Mouse (Mus musculus) liver, adult 2 months (tissue): ENCODE measurements around the gene Cfap57. TPM values are rescaled to one million over a fixed set of nuclear protein-coding genes. Genes with fewer than 3 reads are reported as not detected.

Experiments
- DNase-seq: peaks from one replicate; pipeline ENCODE4 v3.0.0-alpha.2; 2011; ENCODE audit warnings: low read depth, low spot score; ENCODE audit errors: extremely low read depth
- H3K27ac ChIP-seq: fragments of 200-500 bp; replicated peaks from 2 replicates; pipeline ENCODE4 v1.5.1; 2012; ENCODE audit warnings: low read depth, mild to moderate bottlenecking, control low read depth, inconsistent platforms, low read length; ENCODE audit not compliant: insufficient read depth
- H3K27me3 ChIP-seq: fragments of 200-500 bp; 2 replicates; pipeline ENCODE4 v1.6.1; 2012; ENCODE audit warnings: mild to moderate bottlenecking, moderate library complexity, low read length, inconsistent platforms; ENCODE audit not compliant: control insufficient read depth, insufficient read depth
- H3K36me3 ChIP-seq: fragments of 200-500 bp; 2 replicates; pipeline ENCODE4 v1.6.1; 2012; ENCODE audit warnings: low read length, inconsistent platforms; ENCODE audit not compliant: control insufficient read depth, insufficient read depth
- H3K4me1 ChIP-seq: fragments of 200-500 bp; 2 replicates; pipeline ENCODE4 v1.6.1; 2011; ENCODE audit warnings: low read length; ENCODE audit not compliant: control insufficient read depth, insufficient read depth
- H3K4me3 ChIP-seq: fragments of 200-500 bp; 2 replicates; pipeline ENCODE4 v1.5.1; 2011; ENCODE audit warnings: low read depth, mild to moderate bottlenecking, control low read depth, low read length, moderate library complexity; ENCODE audit not compliant: insufficient read depth
- H3K79me2 ChIP-seq: fragments of 200-500 bp; 2 replicates; pipeline ENCODE4 v1.6.1; 2012; ENCODE audit warnings: inconsistent platforms, mild to moderate bottlenecking, low read length, moderate library complexity; ENCODE audit not compliant: control insufficient read depth, insufficient read depth
- H3K9ac ChIP-seq: fragments of 200-500 bp; 2 replicates; pipeline ENCODE4 v1.6.1; 2012; ENCODE audit warnings: low read depth, mild to moderate bottlenecking, control low read depth, inconsistent platforms, low read length
- CTCF ChIP-seq: fragments of 200-500 bp; IDR thresholded peaks from 2 replicates; pipeline ENCODE4 v1.5.1; 2011; ENCODE audit warnings: low read depth, low read length, control low read depth
- POLR2A ChIP-seq: fragments of 200-500 bp; IDR thresholded peaks from 2 replicates; pipeline ENCODE4 v1.6.1; 2011; ENCODE audit warnings: low read length, control low read depth; ENCODE audit not compliant: insufficient read depth; ENCODE audit errors: extremely low read depth
- WGBS: fragments of 180-500 bp; shearing (Covaris S2); methylation state at CpG from one replicate; pipeline ENCODE4 v1.1.7; 2018; 5-methylcytosine and 5-hydroxymethylcytosine counted together
- polyA plus RNA-seq: library from polyadenylated mRNA; depleted of rRNA; stranded (reverse); fragments of >200 nt; gene quantifications from 2 replicates; pipeline ENCODE4 v1.2.3, GENCODE M21; 2012
- total RNA-seq: library from RNA; depleted of rRNA; stranded (reverse); fragments of >200 nt; gene quantifications from 2 replicates; pipeline ENCODE4 v1.2.3, GENCODE M21; 2014

The Cfap57 gene
- total and polyA plus RNA-seq, 2 experiments: not detected

DNA sequence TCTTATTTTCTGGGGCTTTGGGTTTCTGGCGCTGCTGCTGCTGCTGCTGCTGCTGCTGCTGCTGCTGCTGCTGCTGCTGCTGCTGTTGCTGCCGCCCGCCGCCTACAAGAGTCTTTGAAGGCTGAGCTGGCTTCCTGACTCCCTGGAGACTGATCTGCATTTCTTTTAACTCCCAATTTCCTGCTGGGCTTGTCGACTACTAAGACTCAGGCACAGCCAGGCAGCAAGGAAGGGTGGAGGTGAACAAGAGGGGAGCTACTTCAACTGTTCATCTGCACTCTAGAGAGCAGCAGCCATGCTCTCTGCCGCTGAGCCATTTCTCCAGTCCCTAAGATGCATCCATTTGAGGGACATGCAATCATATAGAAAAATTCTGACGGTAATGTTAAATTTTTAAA lies 30.8 kb downstream of the Cfap57 start:
- Histone ChIP-seq H3K9ac (no peak overlapping the region), H3K36me3 (no peaks in the 10 kb centered on the region), H3K4me1 (no peaks in the 10 kb centered on the region), H3K27me3 (no peaks in the 10 kb centered on the region), H3K79me2 (no peaks in the 10 kb centered on the region), H3K27ac (no peak overlapping the region), H3K4me3 (no peak overlapping the region)
- WGBS: 24% methylated on average over 7 of the region's 7 CpGs
- no peak for DNase-seq
- no peak for TF ChIP-seq POLR2A

DNA sequence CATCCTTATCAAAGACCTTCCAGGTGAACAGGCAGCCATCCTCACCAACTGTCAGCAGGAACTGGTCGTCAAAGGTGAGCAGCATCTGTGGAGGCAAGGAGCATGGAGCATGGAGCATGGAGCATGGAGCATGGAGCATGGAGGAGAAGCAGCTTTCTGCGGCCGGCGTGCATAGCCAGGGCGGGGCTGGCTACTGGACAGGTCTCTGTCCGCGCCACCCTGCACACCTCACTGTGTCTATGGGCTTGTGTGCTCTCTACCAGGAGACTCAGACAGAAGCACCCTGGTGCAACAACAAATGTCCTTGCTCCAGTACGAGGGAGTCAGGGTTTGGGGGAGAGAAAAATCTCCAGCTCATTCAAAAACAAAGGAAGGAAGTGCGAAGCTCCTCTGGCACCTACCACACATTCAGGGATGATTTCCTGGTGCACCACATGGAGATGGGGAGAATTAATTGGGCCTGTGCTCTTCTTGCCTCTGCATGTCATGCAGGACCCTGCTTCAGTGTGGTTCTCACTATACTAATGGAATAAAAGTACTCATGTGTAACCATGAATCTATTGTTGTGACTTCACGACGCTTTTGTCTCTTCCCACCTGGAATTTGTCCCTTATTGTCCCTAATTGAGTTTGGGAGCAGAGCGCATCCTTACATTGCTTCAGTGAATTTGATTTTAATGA lies 31.4 kb downstream of the Cfap57 start:
- no peak for DNase-seq
- no peaks in the 10 kb centered on the region for H3K27me3 ChIP-seq
- no peaks in the 10 kb centered on the region for H3K4me1 ChIP-seq
- no peak overlapping the region for H3K27ac ChIP-seq
- 70% methylated on average over 12 of the region's 12 CpGs for WGBS
- no peaks in the 10 kb centered on the region for H3K79me2 ChIP-seq
- no peak overlapping the region for H3K4me3 ChIP-seq
- no peak overlapping the region for H3K9ac ChIP-seq
- no peaks in the 10 kb centered on the region for H3K36me3 ChIP-seq
- no peak for TF ChIP-seq CTCF
- TF ChIP-seq POLR2A: no peak

DNA sequence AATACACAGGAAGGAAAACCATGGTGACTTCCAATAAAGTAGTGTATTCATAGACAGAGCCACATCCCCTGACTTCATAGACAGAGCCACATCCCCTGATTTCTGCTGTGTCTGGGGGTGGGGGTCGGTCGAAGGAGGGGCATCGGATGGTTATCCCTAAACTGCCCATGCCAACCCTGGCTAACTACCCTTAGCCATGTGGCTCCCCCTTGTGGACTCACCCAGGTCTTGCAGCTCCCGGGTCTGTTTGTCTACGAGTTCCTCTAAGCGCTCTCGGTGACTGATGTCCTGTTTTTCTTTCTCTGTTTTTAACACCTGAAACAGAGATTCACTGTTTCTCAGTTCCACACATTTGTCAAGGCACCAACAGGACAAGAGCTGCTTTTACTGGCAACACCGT lies 37.9 kb downstream of the Cfap57 start:
- Histone ChIP-seq H3K27ac (no peak overlapping the region), H3K79me2 (no peaks in the 10 kb centered on the region), H3K9ac (no peak overlapping the region), H3K27me3 (no peaks in the 10 kb centered on the region), H3K4me3 (no peak overlapping the region), H3K4me1 (no peaks in the 10 kb centered on the region), H3K36me3 (no peaks in the 10 kb centered on the region)
- DNase-seq: no peak
- 97% methylated on average over 8 of the region's 8 CpGs for WGBS
- peak; percentile 14; the same call in 1 of the 2 replicates for TF ChIP-seq CTCF
- no peak for TF ChIP-seq POLR2A

DNA sequence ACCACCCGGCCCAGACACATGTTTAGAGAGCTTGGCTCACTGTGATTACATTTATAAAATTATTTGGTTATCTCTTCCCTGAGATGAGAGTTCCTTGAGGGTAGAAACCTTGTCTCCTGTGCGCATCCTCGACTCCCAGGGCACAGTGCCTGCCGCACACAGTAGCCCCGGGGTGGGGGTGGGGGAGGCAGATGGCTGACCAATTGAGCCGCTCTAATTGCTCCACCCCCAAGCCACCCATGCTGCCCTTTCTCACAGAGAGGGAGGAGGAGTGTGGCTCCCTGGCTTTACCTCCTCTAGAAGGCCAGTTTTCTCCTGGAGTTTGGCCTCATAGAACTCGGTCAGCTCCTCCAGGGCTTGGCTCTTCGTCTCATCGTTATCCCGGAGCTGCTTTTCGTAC lies 39.1 kb downstream of the Cfap57 start:
- Histone ChIP-seq H3K4me1 (no peaks in the 10 kb centered on the region), H3K9ac (no peak overlapping the region), H3K27ac (no peak overlapping the region), H3K27me3 (no peaks in the 10 kb centered on the region), H3K79me2 (no peaks in the 10 kb centered on the region), H3K36me3 (no peaks in the 10 kb centered on the region), H3K4me3 (no peak overlapping the region)
- WGBS: 55% methylated on average over 11 of the region's 11 CpGs
- TF ChIP-seq POLR2A: no peak
- no peak for DNase-seq

DNA sequence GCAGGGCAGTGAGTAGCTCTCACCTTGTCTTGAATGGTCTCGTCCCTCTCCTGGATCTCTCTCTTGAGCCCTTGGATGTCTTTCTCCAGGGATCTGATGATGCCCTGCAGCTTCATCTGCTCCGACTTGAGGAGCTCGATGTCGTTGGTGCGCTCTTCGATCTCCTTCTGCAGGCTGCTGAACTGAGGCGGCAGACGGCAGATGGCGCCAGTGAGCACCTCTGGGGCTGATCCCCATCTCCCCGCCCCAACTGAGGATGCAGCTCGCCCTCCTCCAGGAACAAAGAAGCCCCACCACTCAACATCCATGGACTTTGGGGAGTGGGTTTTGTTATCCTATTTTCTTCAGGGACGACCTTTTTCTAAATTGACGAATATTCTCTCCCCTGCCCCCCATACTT lies 41.3 kb downstream of the Cfap57 start:
- H3K27me3 ChIP-seq: no peaks in the 10 kb centered on the region
- no peak overlapping the region for H3K9ac ChIP-seq
- no peak for DNase-seq
- H3K36me3 ChIP-seq: no peaks in the 10 kb centered on the region
- WGBS: 37% methylated on average over 13 of the region's 13 CpGs
- H3K4me3 ChIP-seq: no peak overlapping the region
- no peaks in the 10 kb centered on the region for H3K79me2 ChIP-seq
- no peak overlapping the region for H3K27ac ChIP-seq
- H3K4me1 ChIP-seq: no peaks in the 10 kb centered on the region
- TF ChIP-seq POLR2A (no peak), CTCF (peak; percentile 56)

DNA sequence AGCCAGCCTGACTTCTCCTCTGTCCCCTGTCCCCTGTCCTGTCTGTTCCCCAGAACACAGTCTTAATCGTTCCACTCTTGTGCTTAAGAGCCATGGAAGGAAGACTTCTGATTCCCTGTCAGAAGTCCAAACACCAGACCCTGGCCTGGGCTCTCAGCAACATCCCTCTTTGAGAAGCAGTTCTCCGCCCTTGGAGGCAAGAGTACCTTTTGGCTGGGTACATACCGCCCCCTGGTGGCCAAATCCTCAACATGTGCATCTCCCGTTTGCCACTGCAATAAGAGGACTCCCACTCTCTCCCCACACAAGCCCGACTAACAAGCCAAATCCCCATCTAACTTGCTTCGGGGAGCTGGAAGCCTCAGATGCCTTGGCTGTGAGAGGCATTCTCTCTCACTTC lies 44.5 kb downstream of the Cfap57 start:
- no peak overlapping the region for H3K9ac ChIP-seq
- no peak overlapping the region for H3K4me3 ChIP-seq
- 8% methylated on average over 6 of the region's 6 CpGs for WGBS
- no peaks in the 10 kb centered on the region for H3K79me2 ChIP-seq
- no peaks in the 10 kb centered on the region for H3K36me3 ChIP-seq
- no peak overlapping the region for H3K27ac ChIP-seq
- H3K27me3 ChIP-seq: peaks cover 3% of the 10 kb centered on the region; the same call in 1 of the 2 replicates
- TF ChIP-seq CTCF (peak; percentile 83), POLR2A (no peak)
- DNase-seq: peak; percentile 29
- no peaks in the 10 kb centered on the region for H3K4me1 ChIP-seq
